Mouse (Mus musculus): ENCODE data around the gene Apobec3.
"Not testable (repeated sequence)": the region's sequence is repeated elsewhere in the genome, so short reads cannot be mapped to it uniquely, and the experiment has no call there.

The Apobec3 gene

GRCm38 (mm10) chr15:79927637-79928122, 36.2 kb downstream of the Apobec3 start:
- DNase-seq (ENCODE audit: low spot score), result peak; percentile 82

GRCm38 (mm10) chr15:79928316-79928715, 36.9 kb downstream of the Apobec3 start:
- DNase-seq (ENCODE audit: low spot score), result no peak

GRCm38 (mm10) chr15:79928736-79929135, 37.3 kb downstream of the Apobec3 start:
- DNase-seq (ENCODE audit: low spot score), result no peak

- DNase-seq (ENCODE audit: low spot score), result no peak
These were observed 38.3 kb downstream of the Apobec3 start for GRCm38 (mm10) chr15:79929734-79930133.

- DNase-seq (ENCODE audit: low spot score), result no peak
These were observed 40.2 kb downstream of the Apobec3 start for GRCm38 (mm10) chr15:79931496-79932141.

- DNase-seq (ENCODE audit: low spot score), result peak; percentile 82
These were observed 41.0 kb downstream of the Apobec3 start for GRCm38 (mm10) chr15:79932323-79932987.

GRCm38 (mm10) chr15:79933052-79933669, 41.7 kb downstream of the Apobec3 start:
- no peak for DNase-seq (ENCODE audit: low spot score)

- DNase-seq (ENCODE audit: low spot score), result no peak
These were observed 42.4 kb downstream of the Apobec3 start for GRCm38 (mm10) chr15:79933670-79934514.

- no peak for DNase-seq (ENCODE audit: low spot score)
These were observed 43.3 kb downstream of the Apobec3 start for GRCm38 (mm10) chr15:79934776-79935175.

GRCm38 (mm10) chr15:79935654-79936373, 44.4 kb downstream of the Apobec3 start:
- no peak for DNase-seq (ENCODE audit: low spot score)

- no peak for DNase-seq (ENCODE audit: low spot score)
These were observed 44.9 kb downstream of the Apobec3 start for GRCm38 (mm10) chr15:79936374-79936751.

- no peak for DNase-seq (ENCODE audit: low spot score)
These were observed 47.6 kb downstream of the Apobec3 start for GRCm38 (mm10) chr15:79939020-79939419.

- not testable (repeated sequence) for DNase-seq (ENCODE audit: low spot score)
These were observed 48.0 kb downstream of the Apobec3 start for GRCm38 (mm10) chr15:79939501-79939900.

- DNase-seq (ENCODE audit: low spot score), result no peak
These were observed 48.5 kb downstream of the Apobec3 start for GRCm38 (mm10) chr15:79939913-79940312.

GRCm38 (mm10) chr15:79940932-79941331, 49.5 kb downstream of the Apobec3 start:
- DNase-seq (ENCODE audit: low spot score), result no peak

- no peak for DNase-seq (ENCODE audit: low spot score)
These were observed 51.1 kb downstream of the Apobec3 start for GRCm38 (mm10) chr15:79942541-79942940.

GRCm38 (mm10) chr15:79943584-79943983, 52.1 kb downstream of the Apobec3 start:
- no peak for DNase-seq (ENCODE audit: low spot score)

GRCm38 (mm10) chr15:79944948-79945347, 53.5 kb downstream of the Apobec3 start:
- DNase-seq (ENCODE audit: low spot score), result no peak

- DNase-seq (ENCODE audit: low spot score), result peak; percentile 93
These were observed 54.6 kb downstream of the Apobec3 start for GRCm38 (mm10) chr15:79946022-79946421.

GRCm38 (mm10) chr15:79946790-79947189, 55.3 kb downstream of the Apobec3 start:
- DNase-seq (ENCODE audit: low spot score), result no peak

GRCm38 (mm10) chr15:79947681-79948080, 56.2 kb downstream of the Apobec3 start:
- no peak for DNase-seq (ENCODE audit: low spot score)

All from ovary, postnatal 14 days (tissue).